Mouse (Mus musculus) layer of hippocampus, adult 8-10 months (tissue): ENCODE data around the gene Hist1h2af. TPM values are rescaled to one million over a fixed set of nuclear protein-coding genes. Genes with fewer than 3 reads are reported as not detected.
"Not testable (repeated sequence)": the region's sequence is repeated elsewhere in the genome, so short reads cannot be mapped to it uniquely, and the experiment has no call there.

Experiments
- DNase-seq, 2 experiments: peaks; one replicate each; pipeline ENCODE4 v3.0.0; 2022; ENCODE audit warnings: low spot score in 2 of 2
- microRNA-seq, 2 experiments: library from miRNA; unstranded; fragments of <30 nt; microRNA quantifications; one replicate each; pipeline ENCODE4 v1.2.0; 2022
- total RNA-seq, 4 experiments: library from RNA; stranded (reverse); gene quantifications; 2 replicates each; pipeline ENCODE4 v1.2.4; 2022

The Hist1h2af gene
- total RNA-seq, 4 experiments from 2014 or later: 1.6 to 6.5 (median 1.8) TPM; not detected in 1

DNA sequence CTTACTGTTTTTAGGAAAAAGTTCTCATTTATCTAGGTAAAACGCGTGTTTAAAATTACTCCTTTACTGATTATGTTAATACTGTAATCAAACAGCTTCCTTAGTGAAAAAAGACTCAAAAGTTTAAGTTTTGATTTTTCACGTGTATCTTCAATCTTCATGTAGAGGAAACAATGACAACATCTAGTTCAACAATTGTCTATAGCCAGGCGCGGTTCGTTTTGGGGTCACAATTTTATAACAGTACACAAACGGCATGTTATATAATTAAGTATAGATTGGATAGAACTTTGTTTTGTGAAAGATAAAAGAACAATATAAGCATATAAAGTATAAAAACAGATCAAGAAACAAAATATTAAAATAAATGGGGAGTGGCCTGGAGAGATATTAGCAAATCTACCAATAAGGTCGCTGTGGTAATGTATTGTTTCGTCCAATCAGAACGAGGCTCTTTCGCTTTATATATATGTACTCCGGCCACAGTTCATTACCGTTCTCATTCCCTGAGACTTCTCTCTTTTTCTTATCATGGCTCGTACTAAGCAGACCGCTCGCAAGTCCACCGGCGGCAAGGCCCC lies 41.7 kb downstream of the Hist1h2af start, which contains the start of gene Hist1h3d:
Gene Hist1h3d, plus strand, starts transcription at position 493 of the 581 bp plus-strand sequence.
- DNase-seq: peak; percentile 70 to 71

DNA sequence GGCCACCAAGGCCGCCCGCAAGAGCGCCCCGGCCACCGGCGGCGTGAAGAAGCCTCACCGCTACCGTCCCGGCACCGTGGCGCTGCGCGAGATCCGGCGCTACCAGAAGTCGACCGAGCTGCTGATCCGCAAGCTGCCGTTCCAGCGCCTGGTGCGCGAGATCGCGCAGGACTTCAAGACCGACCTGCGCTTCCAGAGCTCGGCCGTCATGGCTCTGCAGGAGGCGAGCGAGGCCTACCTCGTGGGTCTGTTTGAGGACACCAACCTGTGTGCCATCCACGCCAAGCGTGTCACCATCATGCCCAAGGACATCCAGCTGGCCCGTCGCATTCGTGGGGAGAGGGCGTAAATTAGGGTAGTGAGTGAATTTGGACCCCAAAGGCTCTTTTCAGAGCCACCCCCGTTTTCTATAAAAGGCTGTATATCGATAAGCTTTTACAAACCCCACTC lies 42.2 kb downstream of the Hist1h2af start:
- not testable (repeated sequence) for DNase-seq

DNA sequence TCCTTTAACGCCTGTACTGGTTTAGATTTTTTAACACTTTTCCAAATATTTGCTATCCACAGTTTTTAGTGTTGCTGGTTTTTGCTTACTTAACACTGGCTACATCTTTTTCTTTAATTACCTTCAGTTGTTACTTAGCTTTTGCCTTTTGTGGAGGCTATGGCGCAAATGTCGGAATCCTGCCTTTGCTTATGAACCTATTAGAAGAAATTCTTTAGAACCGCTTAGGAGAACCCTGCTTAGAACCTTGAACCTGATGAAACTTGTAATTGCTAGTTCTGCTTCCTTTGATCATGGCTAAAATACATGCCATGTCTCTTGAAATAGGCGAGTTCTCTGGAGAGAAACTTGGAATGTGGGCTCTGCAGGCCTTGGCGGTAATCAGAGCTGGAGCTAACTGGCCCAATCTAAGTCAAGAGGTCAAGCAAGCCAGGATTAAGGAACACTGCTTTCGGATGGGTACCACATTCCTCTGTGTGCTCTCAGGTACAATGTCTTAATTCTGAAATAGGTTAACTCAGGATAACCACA lies 42.7 kb downstream of the Hist1h2af start:
- DNase-seq: no peak

GRCm38 (mm10) chr13:23576906-23577639 lies 43.4 kb downstream of the Hist1h2af start:
- no peak for DNase-seq

GRCm38 (mm10) chr13:23577835-23578234 lies 44.1 kb downstream of the Hist1h2af start:
- DNase-seq: no peak

- DNase-seq: peak; percentile 98
Observed at GRCm38 (mm10) chr13:23581408-23582218, 47.9 kb downstream of the Hist1h2af start, which contains the start of gene Hist1h4d. Gene Hist1h4d (plus strand): TSS chr13:23581598.

DNA sequence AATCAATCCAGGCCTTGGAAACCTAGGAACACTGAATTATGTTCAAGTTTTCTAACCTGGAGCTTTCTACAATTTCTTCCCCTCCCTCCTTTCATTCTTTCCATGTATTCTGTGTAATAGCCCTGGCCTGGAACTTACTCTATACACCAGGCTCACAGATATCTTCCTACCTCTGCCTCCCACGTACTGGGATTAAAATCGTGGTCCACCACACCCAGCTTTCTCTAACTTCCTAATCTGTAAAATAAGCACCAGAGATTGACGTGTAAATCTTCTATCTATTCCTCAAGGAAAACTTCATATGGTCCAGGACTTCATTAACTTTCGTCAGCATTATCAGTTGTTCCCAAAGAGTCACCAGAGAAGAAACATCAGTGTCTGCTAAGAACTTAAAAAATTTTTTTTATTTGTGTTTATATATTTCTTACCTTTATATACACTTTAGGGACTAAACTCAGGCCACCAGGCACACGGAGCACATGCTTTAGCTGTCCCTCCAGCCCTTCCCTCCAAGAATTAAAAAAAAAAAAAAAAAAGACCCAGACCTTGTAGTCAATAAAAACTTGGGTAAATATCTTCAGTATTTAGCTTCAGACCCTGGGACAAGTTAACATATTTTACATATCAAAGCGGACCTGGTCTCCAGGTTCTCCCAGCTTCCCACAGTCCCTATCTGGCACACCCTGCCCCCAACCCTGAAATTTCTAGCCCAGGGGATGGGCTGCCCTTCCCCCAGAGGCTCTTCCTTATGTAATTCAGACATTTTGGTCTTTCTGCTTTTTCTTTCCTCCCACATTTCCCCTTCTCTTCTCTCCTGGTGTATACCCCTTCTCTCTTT lies 48.7 kb downstream of the Hist1h2af start:
- no peak for DNase-seq

- DNase-seq: no peak
Observed at GRCm38 (mm10) chr13:23583387-23584068, 49.8 kb downstream of the Hist1h2af start.

Small RNAs within 50 kb of the gene (microRNA-seq; reads per million reads assigned to microRNA genes)
- gene Gm44297: 0 reads per million in 2 experiments
- gene Gm44359: 0 reads per million in 2 experiments
- gene Gm44394: 0 reads per million in 2 experiments
- 0 reads per million in 2 experiments for gene n-TStga1

Other genes starting within 250 kb of the Hist1h2af start
- 10 to 100 TPM; 26.0 to 33.5 (median 30.2) TPM for gene Zfp322a, start 164.7 kb upstream of the Hist1h2af start, total RNA-seq
- 1 to 10 TPM; 8.0 to 9.0 (median 8.7) TPM for gene Abt1, start 110.0 kb upstream of the Hist1h2af start, total RNA-seq
- not detected for gene Btn1a1, start 68.0 kb upstream of the Hist1h2af start, total RNA-seq
- 1 to 10 TPM in 2 of 4 experiments, under 1 TPM in 2; 0.80 to 1.9 (median 1.1) TPM for gene Btn2a2, start 45.0 kb upstream of the Hist1h2af start, total RNA-seq
- 100 to 1,000 TPM; 236 to 302 (median 261) TPM for gene Hist1h4h, start 2.9 kb upstream of the Hist1h2af start, total RNA-seq
- 1 to 10 TPM; 1.2 to 3.4 (median 2.2) TPM for gene Hist1h3g, start 1.5 kb downstream of the Hist1h2af start, total RNA-seq
- gene Hist1h2bh, start 9.5 kb downstream of the Hist1h2af start, total RNA-seq: under 1 TPM; 0.34 to 0.73 (median 0.61) TPM
- gene Hist1h3f, start 10.1 kb downstream of the Hist1h2af start, total RNA-seq: 10 to 100 TPM; 12.5 to 15.7 (median 14.2) TPM
- 100 to 1,000 TPM; 104 to 155 (median 119) TPM for gene Hist1h4f, start 17.7 kb downstream of the Hist1h2af start, total RNA-seq
- gene Hist1h1d, start 19.4 kb downstream of the Hist1h2af start, total RNA-seq: 1 to 10 TPM; 2.5 to 3.3 (median 2.8) TPM
- 10 to 100 TPM; 34.8 to 43.2 (median 40.0) TPM for gene Hist1h3e, start 28.5 kb downstream of the Hist1h2af start, total RNA-seq
- 1 to 10 TPM; 3.3 to 7.7 (median 4.9) TPM for gene Hist1h2ae, start 37.3 kb downstream of the Hist1h2af start, total RNA-seq
- 10 to 100 TPM; 57.3 to 67.6 (median 60.8) TPM for gene Hist1h2bg, start 37.5 kb downstream of the Hist1h2af start, total RNA-seq
- 10 to 100 TPM; 19.2 to 30.0 (median 24.4) TPM for gene Hist1h2bf, start 40.3 kb downstream of the Hist1h2af start, total RNA-seq
- 10 to 100 TPM in 1 of 4 experiments, 1 to 10 TPM in 3; 3.0 to 11.0 (median 5.7) TPM for gene Hist1h2ad, start 40.5 kb downstream of the Hist1h2af start, total RNA-seq
- gene Hist1h3d, start 41.9 kb downstream of the Hist1h2af start, total RNA-seq: 10 to 100 TPM in 2 of 4 experiments, 1 to 10 TPM in 2; 8.2 to 11.5 (median 10.5) TPM
- 100 to 1,000 TPM; 106 to 128 (median 119) TPM for gene Hist1h4d, start 47.7 kb downstream of the Hist1h2af start, total RNA-seq
- 10 to 100 TPM in 2 of 4 experiments, 1 to 10 TPM in 2; 7.9 to 10.8 (median 9.3) TPM for gene Hist1h2be, start 87.2 kb downstream of the Hist1h2af start, total RNA-seq
- 10 to 100 TPM; 36.1 to 50.5 (median 42.7) TPM for gene Hist1h1e, start 88.7 kb downstream of the Hist1h2af start, total RNA-seq
- 1 to 10 TPM; 1.4 to 3.1 (median 2.7) TPM for gene Hist1h2ac, start 150.0 kb downstream of the Hist1h2af start, total RNA-seq
- gene Hist1h2bc, start 150.3 kb downstream of the Hist1h2af start, total RNA-seq: 10 to 100 TPM; 33.4 to 55.2 (median 44.8) TPM
- gene Hist1h1t, start 161.9 kb downstream of the Hist1h2af start, total RNA-seq: under 1 TPM in 1 of 4 experiments, not detected in 3; 0.50 TPM
- gene Hist1h4c, start 164.5 kb downstream of the Hist1h2af start, total RNA-seq: 10 to 100 TPM; 71.6 to 90.3 (median 85.0) TPM
- 1 to 10 TPM; 3.9 to 9.4 (median 7.0) TPM for gene Hfe, start 176.9 kb downstream of the Hist1h2af start, total RNA-seq
- gene Hist1h1c, start 204.9 kb downstream of the Hist1h2af start, total RNA-seq: 10 to 100 TPM; 39.1 to 69.2 (median 53.5) TPM
- 1 to 10 TPM in 3 of 4 experiments, not detected in 1; 1.7 to 3.1 (median 2.7) TPM for gene Hist1h3c, start 211.7 kb downstream of the Hist1h2af start, total RNA-seq
- 10 to 100 TPM; 14.1 to 21.7 (median 16.7) TPM for gene Hist1h2bb, start 212.8 kb downstream of the Hist1h2af start, total RNA-seq
- gene Hist1h2ab, start 217.2 kb downstream of the Hist1h2af start, total RNA-seq: 10 to 100 TPM; 18.6 to 28.1 (median 23.5) TPM
- gene Hist1h3b, start 218.4 kb downstream of the Hist1h2af start, total RNA-seq: 10 to 100 TPM in 2 of 4 experiments, 1 to 10 TPM in 2; 3.1 to 10.4 (median 8.0) TPM
- 10 to 100 TPM; 47.4 to 67.0 (median 59.9) TPM for gene Hist1h4b, start 223.1 kb downstream of the Hist1h2af start, total RNA-seq
- gene Hist1h4a, start 227.3 kb downstream of the Hist1h2af start, total RNA-seq: 10 to 100 TPM; 31.9 to 42.9 (median 37.9) TPM
- gene Hist1h3a, start 228.5 kb downstream of the Hist1h2af start, total RNA-seq: 10 to 100 TPM; 22.7 to 39.9 (median 29.0) TPM
- 10 to 100 TPM; 12.6 to 19.3 (median 16.9) TPM for gene Hist1h1a, start 229.8 kb downstream of the Hist1h2af start, total RNA-seq
- not detected for gene Trim38, start 236.0 kb downstream of the Hist1h2af start, total RNA-seq